Mouse (Mus musculus): ENCODE results near the gene Syt1. TPM values are rescaled to one million over a fixed set of nuclear protein-coding genes. Genes with fewer than 3 reads are reported as not detected.

Gene Syt1
- polyA plus RNA-seq, 1 experiment, result not detected

DNA sequence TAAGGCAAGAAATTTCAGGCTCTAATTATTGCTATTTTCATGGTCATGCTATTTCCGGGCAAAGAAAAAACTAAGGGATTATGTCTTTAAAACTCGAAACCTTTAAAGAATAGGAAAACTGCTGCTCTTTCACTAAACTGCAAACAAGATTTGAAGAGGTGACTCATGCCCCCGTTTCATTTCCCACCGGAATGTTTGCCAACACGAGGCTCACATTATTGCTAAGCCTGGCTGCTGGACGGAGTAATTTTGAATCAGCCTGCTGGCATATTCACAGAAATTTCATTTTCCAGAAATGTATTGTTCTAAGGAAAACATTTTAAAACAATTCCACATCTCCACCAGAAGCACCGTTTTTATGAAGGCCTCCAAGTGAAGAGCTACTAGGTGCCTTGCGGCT is 379.9 kb downstream of the Syt1 start:
- no peaks in the 10 kb centered on the region; the same call in 1 of the 2 replicates for H3K9me3 ChIP-seq (ENCODE audit: control insufficient read depth, low read length)
- no peak overlapping the region for H3K4me3 ChIP-seq (replicated peaks)
- no peaks in the 10 kb centered on the region for H3K27me3 ChIP-seq (ENCODE audit: control insufficient read depth)
- TF ChIP-seq TAL1 (IDR thresholded peaks at IDR 0.05; ENCODE audit: low read length), result no peak
- TF ChIP-seq GATA1 (IDR thresholded peaks at IDR 0.05; ENCODE audit: low read length), result no peak
- H3K4me1 ChIP-seq (ENCODE audit: control insufficient read depth), result no peaks in the 10 kb centered on the region
- H3K36me3 ChIP-seq (ENCODE audit: control insufficient read depth), result no peaks in the 10 kb centered on the region

GRCm38 (mm10) chr10:108626404-108626803 is 384.4 kb downstream of the Syt1 start:
- no peak overlapping the region for H3K4me3 ChIP-seq (replicated peaks)
- TF ChIP-seq TAL1 (IDR thresholded peaks at IDR 0.05; ENCODE audit: low read length), result no peak
- TF ChIP-seq GATA1 (IDR thresholded peaks at IDR 0.05; ENCODE audit: low read length), result no peak
- no peaks in the 10 kb centered on the region for H3K4me1 ChIP-seq (ENCODE audit: control insufficient read depth)
- H3K27me3 ChIP-seq (ENCODE audit: control insufficient read depth), result no peaks in the 10 kb centered on the region
- no peaks in the 10 kb centered on the region; the same call in 1 of the 2 replicates for H3K9me3 ChIP-seq (ENCODE audit: control insufficient read depth, low read length)
- H3K36me3 ChIP-seq (ENCODE audit: control insufficient read depth), result no peaks in the 10 kb centered on the region

- H3K4me3 ChIP-seq (replicated peaks), result no peak overlapping the region
- H3K4me1 ChIP-seq (ENCODE audit: control insufficient read depth), result no peaks in the 10 kb centered on the region
- no peaks in the 10 kb centered on the region for H3K36me3 ChIP-seq (ENCODE audit: control insufficient read depth)
- no peaks in the 10 kb centered on the region for H3K27me3 ChIP-seq (ENCODE audit: control insufficient read depth)
- H3K9me3 ChIP-seq (ENCODE audit: control insufficient read depth, low read length), result no peaks in the 10 kb centered on the region
- TF ChIP-seq TAL1 (IDR thresholded peaks at IDR 0.05; ENCODE audit: low read length), result no peak
- TF ChIP-seq GATA1 (IDR thresholded peaks at IDR 0.05; ENCODE audit: low read length), result no peak
These were observed 387.8 kb downstream of the Syt1 start for GRCm38 (mm10) chr10:108623002-108623401.

GRCm38 (mm10) chr10:108619861-108620260 is 390.9 kb downstream of the Syt1 start:
- Histone ChIP-seq H3K4me3 (replicated peaks) (no peak overlapping the region), H3K36me3 (ENCODE audit: control insufficient read depth) (no peaks in the 10 kb centered on the region), H3K9me3 (ENCODE audit: control insufficient read depth, low read length) (no peaks in the 10 kb centered on the region), H3K4me1 (ENCODE audit: control insufficient read depth) (no peaks in the 10 kb centered on the region), H3K27me3 (ENCODE audit: control insufficient read depth) (no peaks in the 10 kb centered on the region)
- TF ChIP-seq TAL1 (IDR thresholded peaks at IDR 0.05; ENCODE audit: low read length) (no peak), GATA1 (IDR thresholded peaks at IDR 0.05; ENCODE audit: low read length) (no peak)

- Histone ChIP-seq H3K27me3 (ENCODE audit: control insufficient read depth) (no peaks in the 10 kb centered on the region), H3K4me3 (replicated peaks) (no peak overlapping the region), H3K4me1 (ENCODE audit: control insufficient read depth) (no peaks in the 10 kb centered on the region), H3K9me3 (ENCODE audit: control insufficient read depth, low read length) (no peaks in the 10 kb centered on the region), H3K36me3 (ENCODE audit: control insufficient read depth) (no peaks in the 10 kb centered on the region)
- TF ChIP-seq TAL1 (IDR thresholded peaks at IDR 0.05; ENCODE audit: low read length), result no peak
- no peak for TF ChIP-seq GATA1 (IDR thresholded peaks at IDR 0.05; ENCODE audit: low read length)
These were observed 391.6 kb downstream of the Syt1 start for GRCm38 (mm10) chr10:108619217-108619616.

- Histone ChIP-seq H3K36me3 (ENCODE audit: control insufficient read depth) (no peaks in the 10 kb centered on the region), H3K27me3 (ENCODE audit: control insufficient read depth) (no peaks in the 10 kb centered on the region), H3K4me1 (ENCODE audit: control insufficient read depth) (no peaks in the 10 kb centered on the region), H3K4me3 (replicated peaks) (no peak overlapping the region), H3K9me3 (ENCODE audit: control insufficient read depth, low read length) (no peaks in the 10 kb centered on the region)
- no peak for TF ChIP-seq TAL1 (IDR thresholded peaks at IDR 0.05; ENCODE audit: low read length)
- TF ChIP-seq GATA1 (IDR thresholded peaks at IDR 0.05; ENCODE audit: low read length), result no peak
These were observed 400.6 kb downstream of the Syt1 start for GRCm38 (mm10) chr10:108610057-108610644.

DNA sequence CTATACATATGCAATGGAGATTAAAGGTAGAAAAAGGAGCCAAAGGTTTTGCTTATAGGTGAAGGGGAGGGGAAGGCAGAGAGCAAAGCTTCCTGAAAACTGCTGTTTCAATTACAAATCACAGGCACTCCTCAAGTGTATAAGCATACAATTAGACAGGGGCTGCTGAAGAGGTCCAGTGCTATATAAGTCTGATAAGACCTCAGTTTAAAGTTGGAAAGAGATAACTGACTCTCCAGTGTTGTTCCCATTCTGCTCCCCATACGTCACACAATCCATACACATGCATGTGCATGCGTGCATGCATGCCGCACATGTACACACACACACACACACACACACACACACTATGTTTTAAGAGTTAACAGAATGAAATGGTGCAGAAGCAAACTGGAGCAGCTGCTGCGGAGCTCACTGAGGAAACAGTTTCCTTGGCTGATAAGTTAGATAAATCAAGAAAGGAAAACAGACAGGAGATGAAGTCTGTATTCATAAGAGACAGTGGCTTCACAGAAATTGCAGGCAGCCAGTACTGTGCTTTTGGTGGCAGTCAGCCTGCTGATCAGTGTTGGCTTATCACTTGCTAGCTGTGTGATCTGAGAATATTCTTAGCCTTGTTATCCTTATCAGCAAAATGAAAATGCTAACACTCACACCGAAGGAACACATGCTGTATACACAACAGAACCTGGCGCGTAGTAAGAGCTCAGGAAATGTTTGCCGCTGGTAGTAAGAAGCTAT is 408.9 kb downstream of the Syt1 start:
- H3K27me3 ChIP-seq (ENCODE audit: control insufficient read depth), result no peaks in the 10 kb centered on the region
- peaks cover 14% of the 10 kb centered on the region for H3K4me1 ChIP-seq (ENCODE audit: control insufficient read depth)
- H3K36me3 ChIP-seq (ENCODE audit: control insufficient read depth), result peaks cover 2% of the 10 kb centered on the region; the same call in 1 of the 2 replicates
- no peak overlapping the region for H3K4me3 ChIP-seq (replicated peaks)
- no peak for TF ChIP-seq GATA1 (IDR thresholded peaks at IDR 0.05; ENCODE audit: low read length)
- no peak for TF ChIP-seq TAL1 (IDR thresholded peaks at IDR 0.05; ENCODE audit: low read length)
- peaks cover 9% of the 10 kb centered on the region for H3K9me3 ChIP-seq (ENCODE audit: control insufficient read depth, low read length)

- peaks cover 26% of the 10 kb centered on the region for H3K4me1 ChIP-seq (ENCODE audit: control insufficient read depth)
- TF ChIP-seq GATA1 (IDR thresholded peaks at IDR 0.05; ENCODE audit: low read length) (no peak), TAL1 (IDR thresholded peaks at IDR 0.05; ENCODE audit: low read length) (no peak)
- H3K27me3 ChIP-seq (ENCODE audit: control insufficient read depth), result no peaks in the 10 kb centered on the region
- no peak overlapping the region for H3K4me3 ChIP-seq (replicated peaks)
- H3K36me3 ChIP-seq (ENCODE audit: control insufficient read depth), result peaks cover 2% of the 10 kb centered on the region; the same call in 1 of the 2 replicates
- peaks cover 9% of the 10 kb centered on the region for H3K9me3 ChIP-seq (ENCODE audit: control insufficient read depth, low read length)
These were observed 410.1 kb downstream of the Syt1 start for GRCm38 (mm10) chr10:108600693-108601092.

GRCm38 (mm10) chr10:108597385-108597784 is 413.4 kb downstream of the Syt1 start:
- no peak for TF ChIP-seq GATA1 (IDR thresholded peaks at IDR 0.05; ENCODE audit: low read length)
- no peak for TF ChIP-seq TAL1 (IDR thresholded peaks at IDR 0.05; ENCODE audit: low read length)

More at GRCm38 (mm10) chr10:108597385-108597784, 413.4 kb downstream of the Syt1 start:
- peaks cover 2% of the 10 kb centered on the region; the same call in 1 of the 2 replicates for H3K36me3 ChIP-seq (ENCODE audit: control insufficient read depth)
- H3K4me3 ChIP-seq (replicated peaks), result no peak overlapping the region
- H3K9me3 ChIP-seq (ENCODE audit: control insufficient read depth, low read length), result peaks cover 9% of the 10 kb centered on the region
- no peaks in the 10 kb centered on the region for H3K27me3 ChIP-seq (ENCODE audit: control insufficient read depth)
- H3K4me1 ChIP-seq (ENCODE audit: control insufficient read depth), result peaks cover 34% of the 10 kb centered on the region

Data from erythroblast, embryonic 14.5 days (primary cell).